Mouse (Mus musculus) myocyte (in vitro differentiated cells): Measurements from ENCODE around the gene Tnnt3.

ENCODE experiments used
- E2F4 ChIP-seq: IDR thresholded peaks from one replicate; pipeline ENCODE4 v1.6.1; 2011; ENCODE audit warnings: mild to moderate bottlenecking, control low read depth, moderate library complexity; ENCODE audit not compliant: insufficient read depth
- MAX ChIP-seq: IDR thresholded peaks from one replicate; pipeline ENCODE4 v1.6.1; 2011; ENCODE audit warnings: low read depth, mild to moderate bottlenecking, control low read depth
- MYOD1 ChIP-seq, 3 experiments: IDR thresholded peaks; one replicate each; pipeline ENCODE4 v1.6.1; 2011; ENCODE audit warnings: control low read depth in 2 of 3, low read depth in 2 of 3, mild to moderate bottlenecking in 2 of 3, moderate library complexity in 1 of 3; ENCODE audit not compliant: insufficient read length in 2 of 3, control insufficient read depth in 1 of 3
- POLR2A ChIP-seq: IDR thresholded peaks from one replicate; pipeline ENCODE4 v1.6.1; 2011; ENCODE audit warnings: low read depth, mild to moderate bottlenecking, control low read depth, moderate library complexity; ENCODE audit not compliant: insufficient read length
- USF1 ChIP-seq: IDR thresholded peaks from one replicate; pipeline ENCODE4 v1.6.1; 2011; ENCODE audit warnings: low read depth, mild to moderate bottlenecking, control low read depth, moderate library complexity

DNA sequence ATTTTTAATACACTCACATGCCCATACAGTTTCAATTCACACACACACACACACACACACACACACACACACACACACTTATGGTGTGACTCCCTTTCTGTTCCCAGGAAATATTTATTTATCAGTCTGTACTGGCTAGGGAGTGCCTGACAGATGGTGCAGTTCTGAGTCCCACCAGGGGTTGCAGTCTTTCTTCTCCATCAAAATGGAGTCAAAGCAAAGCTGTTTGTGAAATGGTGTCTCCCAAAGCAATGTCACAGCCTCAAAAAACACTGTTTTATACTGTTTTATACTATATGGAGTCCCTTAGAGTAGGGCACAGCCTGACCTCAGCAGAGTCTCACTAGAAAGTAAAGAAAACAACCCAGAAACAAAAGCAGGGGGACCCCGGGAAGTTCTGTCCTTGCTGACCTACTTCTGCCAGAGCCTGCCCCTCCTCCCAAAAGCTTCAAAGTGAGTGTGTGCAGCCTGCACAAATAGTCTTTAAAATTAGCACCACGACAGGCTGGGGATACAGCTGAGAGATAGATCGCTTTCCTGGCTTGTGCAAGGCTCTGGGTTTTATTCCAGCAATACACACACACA is 41.3 kb upstream of the Tnnt3 start:
- no peak for TF ChIP-seq POLR2A
- TF ChIP-seq MAX: no peak
- TF ChIP-seq E2F4: no peak
- no peak for TF ChIP-seq USF1
- no peak for TF ChIP-seq MYOD1 (IDR thresholded peaks at IDR 0.05; ENCODE audit: control insufficient read depth in 1 of 3, insufficient read length in 2 of 3, low read depth in 2 of 3)
